Mouse (Mus musculus): ENCODE data around the gene Gm10974.

Gm10974 gene

GRCm38 (mm10) chr7:66359044-66359443 is 6.7 kb upstream of the Gm10974 start:
- DNase-seq (ENCODE audit: low read depth, low spot score), result no peak

GRCm38 (mm10) chr7:66364491-66364890 is 1.2 kb upstream of the Gm10974 start:
- DNase-seq (ENCODE audit: low read depth, low spot score), result no peak

GRCm38 (mm10) chr7:66365411-66365810 is 294 bp upstream of the Gm10974 start:
- DNase-seq (ENCODE audit: low read depth, low spot score), result no peak

GRCm38 (mm10) chr7:66369071-66369933 is 3.6 kb downstream of the Gm10974 start:
- no peak for DNase-seq (ENCODE audit: low read depth, low spot score)

GRCm38 (mm10) chr7:66369934-66370445 is 4.3 kb downstream of the Gm10974 start:
- no peak for DNase-seq (ENCODE audit: low read depth, low spot score)

GRCm38 (mm10) chr7:66370970-66371369 is 5.3 kb downstream of the Gm10974 start:
- no peak for DNase-seq (ENCODE audit: low read depth, low spot score)

GRCm38 (mm10) chr7:66373391-66373790 is 7.7 kb downstream of the Gm10974 start:
- no peak for DNase-seq (ENCODE audit: low read depth, low spot score)

- no peak for DNase-seq (ENCODE audit: low read depth, low spot score)
These were observed 10.0 kb downstream of the Gm10974 start for GRCm38 (mm10) chr7:66375736-66376135.

- no peak for DNase-seq (ENCODE audit: low read depth, low spot score)
These were observed 10.9 kb downstream of the Gm10974 start for GRCm38 (mm10) chr7:66376560-66376959.

- no peak for DNase-seq (ENCODE audit: low read depth, low spot score)
These were observed 18.5 kb downstream of the Gm10974 start for GRCm38 (mm10) chr7:66384213-66384612.

GRCm38 (mm10) chr7:66384891-66385290 is 19.2 kb downstream of the Gm10974 start:
- DNase-seq (ENCODE audit: low read depth, low spot score), result no peak

- no peak for DNase-seq (ENCODE audit: low read depth, low spot score)
These were observed 20.1 kb downstream of the Gm10974 start for GRCm38 (mm10) chr7:66385826-66386225.

GRCm38 (mm10) chr7:66386411-66386810 is 20.7 kb downstream of the Gm10974 start:
- no peak for DNase-seq (ENCODE audit: low read depth, low spot score)

- no peak for DNase-seq (ENCODE audit: low read depth, low spot score)
These were observed 21.7 kb downstream of the Gm10974 start for GRCm38 (mm10) chr7:66387419-66387812.

GRCm38 (mm10) chr7:66387813-66388521 is 22.3 kb downstream of the Gm10974 start, which contains the start of gene Lrrk1:
Gene Lrrk1 (minus strand): TSS chr7:66388350.
- no peak for DNase-seq (ENCODE audit: low read depth, low spot score)

- DNase-seq (ENCODE audit: low read depth, low spot score), result no peak
These were observed 23.2 kb downstream of the Gm10974 start for GRCm38 (mm10) chr7:66388621-66389532.

GRCm38 (mm10) chr7:66397288-66397687 is 31.6 kb downstream of the Gm10974 start:
- DNase-seq (ENCODE audit: low read depth, low spot score), result no peak

- DNase-seq (ENCODE audit: low read depth, low spot score), result no peak
These were observed 35.9 kb downstream of the Gm10974 start for GRCm38 (mm10) chr7:66401605-66402004.

GRCm38 (mm10) chr7:66402876-66403275 is 37.2 kb downstream of the Gm10974 start:
- DNase-seq (ENCODE audit: low read depth, low spot score), result no peak

GRCm38 (mm10) chr7:66404141-66404540 is 38.4 kb downstream of the Gm10974 start:
- no peak for DNase-seq (ENCODE audit: low read depth, low spot score)

- no peak for DNase-seq (ENCODE audit: low read depth, low spot score)
These were observed 39.1 kb downstream of the Gm10974 start for GRCm38 (mm10) chr7:66404802-66405201.
